Mouse (Mus musculus) midbrain, embryonic 16.5 days (tissue): Measurements from ENCODE around the gene Gstm7. TPM values are rescaled to one million over a fixed set of nuclear protein-coding genes. Genes with fewer than 3 reads are reported as not detected.

Source experiments
- ATAC-seq: fragments of 200-750 bp; cut with Nextera tagmentation; 2 replicates; pipeline ENCODE4 v1.8.0; 2017; ENCODE audit warnings: moderate TSS enrichment
- H3K27ac ChIP-seq: fragments of 300-500 bp; sonication (generic); 2 replicates; pipeline ENCODE4 v1.5.1; 2014; ENCODE audit warnings: mild to moderate bottlenecking, low read length, mixed read lengths
- H3K27me3 ChIP-seq: fragments of 300-500 bp; sonication (generic); 2 replicates; pipeline ENCODE4 v1.6.1; 2014; ENCODE audit warnings: low read depth, low read length, mixed read lengths; ENCODE audit not compliant: control insufficient read depth, insufficient read depth
- H3K36me3 ChIP-seq: fragments of 300-500 bp; sonication (generic); 2 replicates; pipeline ENCODE4 v1.6.1; 2014; ENCODE audit warnings: mild to moderate bottlenecking, low read length, moderate library complexity, mixed read lengths; ENCODE audit not compliant: control insufficient read depth, insufficient read depth
- H3K4me1 ChIP-seq: fragments of 300-500 bp; sonication (generic); 2 replicates; pipeline ENCODE4 v1.6.1; 2014; ENCODE audit warnings: mild to moderate bottlenecking, low read length, mixed read lengths; ENCODE audit not compliant: control insufficient read depth, insufficient read depth
- H3K4me2 ChIP-seq: fragments of 300-500 bp; sonication (generic); 2 replicates; pipeline ENCODE4 v1.6.1; 2014; ENCODE audit warnings: mild to moderate bottlenecking, low read length, mixed read lengths
- H3K4me3 ChIP-seq: fragments of 300-500 bp; sonication (generic); 2 replicates; pipeline ENCODE4 v1.5.1; 2014; ENCODE audit warnings: low read depth, mild to moderate bottlenecking, low read length, moderate library complexity, mixed read lengths
- H3K9ac ChIP-seq: fragments of 300-500 bp; sonication (generic); 2 replicates; pipeline ENCODE4 v1.6.1; 2014; ENCODE audit warnings: low read depth, low read length, mixed read lengths
- H3K9me3 ChIP-seq: fragments of 300-500 bp; sonication (generic); replicated peaks from 2 replicates; pipeline ENCODE4 v1.6.1; 2014; ENCODE audit warnings: mild to moderate bottlenecking, low read length, mixed read lengths; ENCODE audit not compliant: control insufficient read depth, poor library complexity, severe bottlenecking
- WGBS: fragments of 180-500 bp; shearing (Covaris S2); extraction: QIAGEN DNeasy Blood & Tissue Kit; methylation state at CpG from one replicate; pipeline ENCODE4 v1.1.7; 2014; 5-methylcytosine and 5-hydroxymethylcytosine counted together
- polyA plus RNA-seq: library from polyadenylated mRNA; unstranded; fragments of >200 nt; fragmentation: Nextera tagmentation; extraction: Ambion mirVana; gene quantifications from 2 replicates; pipeline ENCODE4 v1.2.1, GENCODE M21; 2015

The Gstm7 gene
- polyA plus RNA-seq, 1 experiment from 2014 or later, result 44.7 TPM

DNA sequence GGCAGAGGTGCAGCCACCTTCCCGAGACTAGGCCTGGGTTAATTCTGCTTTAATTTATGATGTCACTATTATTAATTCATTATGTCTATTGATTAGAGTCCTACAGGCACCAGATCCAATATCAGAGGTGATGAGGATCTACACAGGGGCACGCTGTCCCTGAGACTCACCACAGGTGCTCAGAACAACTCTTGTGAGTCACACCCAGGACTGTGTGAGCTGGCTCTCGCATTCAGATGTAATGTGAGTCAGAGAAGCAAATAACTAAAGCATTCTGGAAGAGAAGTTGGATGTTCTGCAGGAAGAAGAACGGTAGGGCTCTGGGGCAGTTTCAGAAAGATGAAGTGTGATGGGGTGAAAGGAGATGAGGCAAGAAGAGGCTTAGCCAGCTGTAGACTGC, 2.4 kb downstream of the Gstm7 start:
- ATAC-seq, result no peak
- WGBS, result 87% methylated on average over 4 of the region's 4 CpGs
- Histone ChIP-seq H3K9ac (no peak overlapping the region), H3K4me3 (no peak overlapping the region), H3K36me3 (no peaks in the 10 kb centered on the region), H3K27me3 (no peaks in the 10 kb centered on the region), H3K27ac (no peak overlapping the region), H3K4me1 (peaks cover 12% of the 10 kb centered on the region), H3K4me2 (no peak overlapping the region), H3K9me3 (no peaks in the 10 kb centered on the region)

DNA sequence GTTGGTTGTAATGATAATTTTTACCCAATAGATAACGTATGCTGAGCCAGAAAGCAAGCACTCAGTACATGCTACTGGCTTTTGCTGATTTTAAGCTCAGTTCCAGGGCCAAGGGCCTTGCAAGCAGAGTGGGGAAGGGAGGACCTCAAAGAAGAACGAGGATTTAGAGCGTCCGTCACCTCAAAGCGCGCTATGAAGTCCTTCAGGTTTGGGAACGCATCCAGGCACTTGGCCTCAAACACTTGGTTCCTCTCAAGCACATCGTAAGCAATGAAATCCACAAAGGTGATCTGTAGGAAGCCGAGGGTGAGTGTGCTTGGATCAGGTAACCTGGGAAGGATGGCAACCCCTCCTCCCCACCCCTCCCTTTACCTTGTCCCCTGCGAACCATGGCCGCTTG, 2.9 kb downstream of the Gstm7 start:
- 82% methylated on average over 11 of the region's 11 CpGs for WGBS
- H3K27ac ChIP-seq, result no peak overlapping the region
- no peaks in the 10 kb centered on the region for H3K36me3 ChIP-seq
- no peaks in the 10 kb centered on the region for H3K27me3 ChIP-seq
- H3K4me2 ChIP-seq, result no peak overlapping the region
- no peak overlapping the region for H3K4me3 ChIP-seq
- no peak overlapping the region for H3K9ac ChIP-seq
- no peak for ATAC-seq
- H3K9me3 ChIP-seq, result no peaks in the 10 kb centered on the region
- peaks cover 12% of the 10 kb centered on the region for H3K4me1 ChIP-seq

DNA sequence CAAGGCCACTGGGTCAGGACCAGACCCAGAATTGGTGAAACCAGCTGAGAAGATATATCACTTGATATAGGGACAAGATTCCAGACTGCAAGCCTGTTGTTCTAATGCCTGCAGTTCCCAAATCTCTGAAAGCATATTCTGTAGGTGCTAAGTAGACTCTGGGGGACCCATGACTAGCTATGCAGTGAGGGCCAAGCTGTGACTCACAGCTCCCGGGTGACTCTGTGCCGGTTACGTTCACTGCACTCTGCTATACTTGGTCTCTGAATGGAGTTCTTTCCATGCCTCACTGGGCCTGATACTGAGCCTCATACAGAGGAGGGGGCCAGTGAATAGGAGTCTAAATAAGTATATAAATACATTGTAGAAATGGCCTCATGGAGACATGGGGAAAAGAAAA, 3.8 kb downstream of the Gstm7 start:
- H3K4me2 ChIP-seq, result no peak overlapping the region
- WGBS, result 60% methylated on average over 3 of the region's 3 CpGs
- peaks cover 12% of the 10 kb centered on the region for H3K4me1 ChIP-seq
- no peak overlapping the region for H3K27ac ChIP-seq
- no peak overlapping the region for H3K9ac ChIP-seq
- no peaks in the 10 kb centered on the region for H3K36me3 ChIP-seq
- no peak for ATAC-seq
- no peak overlapping the region for H3K4me3 ChIP-seq
- no peaks in the 10 kb centered on the region for H3K9me3 ChIP-seq
- H3K27me3 ChIP-seq, result no peaks in the 10 kb centered on the region

- H3K27me3 ChIP-seq, result no peaks in the 10 kb centered on the region
- ATAC-seq, result no peak
These were observed 6.3 kb downstream of the Gstm7 start for GRCm38 (mm10) chr3:107925335-107925734.

DNA sequence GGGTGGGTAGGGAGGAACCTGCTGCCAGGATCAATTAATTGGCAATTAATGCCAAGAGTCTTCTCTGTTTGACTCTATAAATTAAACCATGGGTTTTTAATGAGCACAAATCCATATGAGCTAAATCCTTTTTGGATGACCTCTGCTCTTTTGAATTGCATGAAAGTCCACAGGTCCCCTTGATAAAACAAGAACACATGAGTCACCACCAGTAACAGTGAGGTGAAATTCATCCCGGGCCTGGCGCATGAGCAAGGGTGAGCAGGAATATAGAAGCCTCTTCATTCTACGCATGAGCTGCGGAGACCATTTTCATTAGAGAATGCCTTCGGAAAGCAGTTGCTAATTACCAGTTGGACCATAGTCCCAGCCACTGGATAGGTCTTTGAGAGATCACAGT, 11.3 kb downstream of the Gstm7 start:
- 93% methylated on average over 5 of the region's 5 CpGs for WGBS
- Histone ChIP-seq H3K4me2 (no peak overlapping the region), H3K4me1 (no peaks in the 10 kb centered on the region), H3K36me3 (no peaks in the 10 kb centered on the region), H3K27me3 (no peaks in the 10 kb centered on the region), H3K9me3 (no peaks in the 10 kb centered on the region), H3K4me3 (no peak overlapping the region), H3K9ac (no peak overlapping the region), H3K27ac (no peak overlapping the region)
- ATAC-seq, result no peak

More at GRCm38 (mm10) chr3:107925335-107925734, 6.3 kb downstream of the Gstm7 start:
- no peak overlapping the region for H3K4me2 ChIP-seq
- no peaks in the 10 kb centered on the region for H3K9me3 ChIP-seq
- WGBS, result 96% methylated on average over 3 of the region's 3 CpGs
- no peaks in the 10 kb centered on the region for H3K36me3 ChIP-seq
- no peak overlapping the region for H3K9ac ChIP-seq
- peaks cover 5% of the 10 kb centered on the region; the same call in 1 of the 2 replicates for H3K4me1 ChIP-seq
- H3K27ac ChIP-seq, result no peak overlapping the region
- no peak overlapping the region for H3K4me3 ChIP-seq

DNA sequence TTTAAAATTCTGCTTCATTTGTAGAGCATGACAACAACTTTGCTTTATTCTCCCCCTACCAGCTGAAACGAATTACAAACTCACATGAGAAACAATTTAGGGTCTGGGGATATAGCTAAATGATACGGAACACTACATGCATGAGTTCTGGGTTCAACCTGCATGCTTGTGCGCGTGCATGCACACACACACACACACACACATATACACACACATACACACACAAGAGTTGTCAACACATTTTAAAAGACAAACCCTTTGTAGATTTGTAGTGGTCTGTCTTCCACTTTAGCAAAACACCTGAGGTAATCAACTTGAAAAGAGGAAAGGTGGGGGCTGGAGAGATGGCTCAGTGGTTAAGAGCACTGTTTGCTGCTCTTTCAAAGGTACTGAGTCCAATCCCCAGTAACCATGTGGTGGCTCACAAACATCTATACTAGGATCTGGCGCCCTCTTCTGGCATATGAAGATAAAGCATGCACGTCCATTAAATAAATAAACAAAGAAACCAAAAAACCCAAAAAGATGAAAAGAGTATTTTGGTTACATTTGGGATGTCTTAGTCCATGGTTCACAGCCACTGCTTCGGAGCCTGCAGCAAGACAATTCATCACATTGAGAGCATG, 13.7 kb downstream of the Gstm7 start:
- Histone ChIP-seq H3K27me3 (no peaks in the 10 kb centered on the region), H3K9me3 (no peaks in the 10 kb centered on the region), H3K36me3 (no peaks in the 10 kb centered on the region), H3K9ac (no peak overlapping the region), H3K27ac (no peak overlapping the region), H3K4me1 (no peaks in the 10 kb centered on the region), H3K4me2 (no peak overlapping the region), H3K4me3 (no peak overlapping the region)
- no peak for ATAC-seq
- whole genome bisulfite sequencing, result 58% methylated on average over 7 of the region's 7 CpGs

DNA sequence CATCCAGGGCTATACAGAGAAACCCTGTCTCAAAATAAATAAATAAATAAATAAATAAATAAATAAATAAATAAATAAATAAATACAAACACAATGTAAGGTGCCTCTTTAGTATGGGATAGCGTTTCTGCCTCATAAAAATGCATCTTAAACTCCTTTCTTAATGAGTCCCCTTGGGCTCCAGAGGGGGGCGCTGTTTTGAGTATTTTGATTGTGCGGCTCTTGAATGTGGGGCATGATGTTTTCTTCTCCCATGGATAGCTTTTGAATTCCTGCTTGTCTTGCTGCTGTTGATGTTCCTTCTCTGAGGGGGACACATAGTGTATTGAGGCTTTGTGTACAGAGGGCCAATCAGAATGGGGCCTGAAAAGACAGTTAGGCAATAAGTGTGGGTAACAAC, 14.5 kb downstream of the Gstm7 start:
- no peak overlapping the region for H3K27ac ChIP-seq

DNA sequence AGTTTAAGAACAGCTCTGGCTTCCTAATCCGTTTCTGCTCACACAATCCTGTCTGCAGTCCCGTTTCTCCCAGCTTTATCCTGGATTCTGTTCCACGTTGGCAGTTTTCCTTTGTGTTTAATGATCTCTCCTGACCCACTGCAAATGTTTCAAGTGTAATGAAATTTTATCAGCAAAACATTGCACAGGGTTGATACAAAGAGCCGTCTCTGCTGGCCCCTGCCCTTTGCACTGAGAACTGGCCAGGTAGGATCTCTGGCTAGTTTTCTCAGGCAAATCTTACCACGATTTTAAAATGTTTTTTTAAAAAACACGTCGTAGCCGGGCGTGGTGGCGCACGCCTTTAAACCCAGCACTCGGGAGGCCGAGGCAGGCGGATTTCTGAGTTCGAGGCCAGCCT, 14.9 kb downstream of the Gstm7 start:
- no peaks in the 10 kb centered on the region for H3K27me3 ChIP-seq
- H3K4me3 ChIP-seq, result no peak overlapping the region
- H3K27ac ChIP-seq, result no peak overlapping the region
- H3K36me3 ChIP-seq, result no peaks in the 10 kb centered on the region
- H3K9me3 ChIP-seq, result no peaks in the 10 kb centered on the region
- no peak overlapping the region for H3K9ac ChIP-seq
- no peaks in the 10 kb centered on the region for H3K4me1 ChIP-seq
- ATAC-seq, result no peak
- 75% methylated on average over 15 of the region's 15 CpGs for WGBS
- H3K4me2 ChIP-seq, result no peak overlapping the region

More for the DNA sequence above, 14.5 kb downstream of the Gstm7 start:
- no peak overlapping the region for H3K4me2 ChIP-seq
- 81% methylated on average over 3 of the region's 3 CpGs for WGBS
- H3K36me3 ChIP-seq, result no peaks in the 10 kb centered on the region
- no peaks in the 10 kb centered on the region for H3K27me3 ChIP-seq
- ATAC-seq, result no peak
- no peaks in the 10 kb centered on the region for H3K9me3 ChIP-seq
- no peak overlapping the region for H3K4me3 ChIP-seq
- no peak overlapping the region for H3K9ac ChIP-seq
- H3K4me1 ChIP-seq, result no peaks in the 10 kb centered on the region

DNA sequence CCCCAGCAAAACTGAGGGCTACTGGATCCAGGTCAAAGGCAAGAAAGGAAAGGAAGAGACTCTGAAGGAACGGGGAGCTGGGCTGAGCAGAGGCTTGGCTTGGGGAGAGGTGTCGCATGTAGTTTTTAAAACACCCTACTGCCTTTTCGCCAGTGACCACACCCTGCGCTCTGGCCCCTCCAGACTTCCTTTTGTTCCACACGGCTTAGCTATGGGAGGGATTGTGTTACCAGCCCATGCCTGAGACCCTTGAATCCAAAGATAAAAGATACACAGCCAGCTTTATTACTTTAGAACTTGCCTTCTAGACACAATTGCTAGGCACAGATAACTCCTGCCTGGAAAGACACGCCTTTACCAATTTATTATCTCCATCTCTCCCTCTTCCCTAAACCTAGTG, 25.7 kb downstream of the Gstm7 start:
- H3K4me2 ChIP-seq, result no peak overlapping the region
- no peaks in the 10 kb centered on the region for H3K27me3 ChIP-seq
- H3K27ac ChIP-seq, result no peak overlapping the region
- no peak overlapping the region for H3K9ac ChIP-seq
- no peak overlapping the region for H3K4me3 ChIP-seq
- 63% methylated on average over 6 of the region's 6 CpGs for WGBS
- H3K9me3 ChIP-seq, result no peaks in the 10 kb centered on the region
- H3K36me3 ChIP-seq, result no peaks in the 10 kb centered on the region
- H3K4me1 ChIP-seq, result no peaks in the 10 kb centered on the region
- no peak for ATAC-seq
